Mouse (Mus musculus) CH12.LX (cell line): ENCODE measurements around the gene Itga4. TPM values are rescaled to one million over a fixed set of nuclear protein-coding genes. Genes with fewer than 3 reads are reported as not detected.

Source experiments
- DNase-seq: peaks from one replicate; pipeline ENCODE4 v3.0.0-alpha.2; 2013; ENCODE audit errors: extremely low read depth
- H3K27ac ChIP-seq: 2 replicates; pipeline ENCODE4 v1.5.1; 2012; ENCODE audit warnings: low read depth, mild to moderate bottlenecking, control low read depth, moderate library complexity; ENCODE audit not compliant: insufficient read depth
- H3K27me3 ChIP-seq: replicated peaks from 2 replicates; pipeline ENCODE3; 2012; ENCODE audit warnings: inconsistent platforms
- H3K36me3 ChIP-seq, 2 experiments: replicated peaks in 1 of 2; 2 replicates each; pipeline versions ENCODE3 to v1.6.1; 2012; ENCODE audit warnings: inconsistent platforms in 1 of 2, low read length in 1 of 2, mild to moderate bottlenecking in 1 of 2, mixed read lengths in 1 of 2, moderate library complexity in 1 of 2; ENCODE audit not compliant: control insufficient read depth in 1 of 2, insufficient read depth in 1 of 2
- H3K4me1 ChIP-seq, 2 experiments: 2 replicates each; pipeline ENCODE4 v1.6.1; 2012; ENCODE audit warnings: inconsistent platforms in 1 of 2, moderate library complexity in 1 of 2; ENCODE audit not compliant: insufficient read depth in 2 of 2, control insufficient read depth in 1 of 2
- H3K4me2 ChIP-seq: 2 replicates; pipeline ENCODE4 v1.6.1; 2012; ENCODE audit warnings: low read depth, mild to moderate bottlenecking, control low read depth; ENCODE audit not compliant: poor library complexity, insufficient read depth, severe bottlenecking
- H3K4me3 ChIP-seq, 3 experiments: fragments of 150-350 bp in 1 of 3; sonication (generic) in 1 of 3; replicated peaks in 1 of 3; 2 replicates each; pipeline versions ENCODE3 to v1.5.1; 2011 to 2012; ENCODE audit warnings: low read depth in 2 of 3, low read length in 2 of 3, mild to moderate bottlenecking in 2 of 3, moderate library complexity in 2 of 3, control low read depth in 1 of 3, improper control_type of control experiment in 1 of 3, inconsistent platforms in 1 of 3, mixed read lengths in 1 of 3; ENCODE audit not compliant: poor library complexity in 1 of 3
- H3K79me2 ChIP-seq: replicated peaks from 2 replicates; pipeline ENCODE4 v1.6.1; 2012; ENCODE audit warnings: mild to moderate bottlenecking, moderate library complexity; ENCODE audit not compliant: control insufficient read depth, poor library complexity, insufficient read depth, severe bottlenecking; ENCODE audit errors: extremely low read depth
- H3K9ac ChIP-seq: 2 replicates; pipeline ENCODE4 v1.6.1; 2012; ENCODE audit warnings: low read depth, mild to moderate bottlenecking, control low read depth, moderate library complexity; ENCODE audit not compliant: insufficient read depth
- H3K9me3 ChIP-seq: replicated peaks from 2 replicates; pipeline ENCODE3; 2012; ENCODE audit warnings: low read length, inconsistent platforms, mixed read lengths
- BHLHE40 ChIP-seq: IDR thresholded peaks from 2 replicates; pipeline ENCODE4 v1.6.1; 2011; ENCODE audit warnings: mild to moderate bottlenecking, low read depth, low read length, improper control_type of control experiment
- CHD1 ChIP-seq: IDR thresholded peaks from 2 replicates; pipeline ENCODE4 v1.6.1; 2012; ENCODE audit warnings: low read depth, low read length, improper control_type of control experiment, inconsistent platforms
- CHD2 ChIP-seq: IDR thresholded peaks from 2 replicates; pipeline ENCODE4 v1.6.1; 2011; ENCODE audit warnings: low read length, improper control_type of control experiment
- CTCF ChIP-seq, 2 experiments: IDR thresholded peaks in 1 of 2; conservative IDR thresholded peaks in 1 of 2; 2 replicates each; pipeline ENCODE4 v1.5.1; 2011 to 2012; ENCODE audit warnings: low read depth in 2 of 2, low read length in 2 of 2, improper control_type of control experiment in 1 of 2, inconsistent platforms in 1 of 2, mild to moderate bottlenecking in 1 of 2, moderate library complexity in 1 of 2
- E2F4 ChIP-seq: IDR thresholded peaks from 2 replicates; pipeline ENCODE4 v1.6.1; 2011; ENCODE audit warnings: low read depth, low read length, improper control_type of control experiment; ENCODE audit not compliant: insufficient replicate concordance
- ELF1 ChIP-seq: IDR thresholded peaks from 2 replicates; pipeline ENCODE4 v1.6.1; 2014; ENCODE audit warnings: low read depth, mild to moderate bottlenecking, inconsistent platforms, low read length, improper control_type of control experiment
- EP300 ChIP-seq: IDR thresholded peaks from 2 replicates; pipeline ENCODE4 v1.6.1; 2011; ENCODE audit warnings: low read length, improper control_type of control experiment
- GABPA ChIP-seq: IDR thresholded peaks from 2 replicates; pipeline ENCODE4 v1.6.1; 2012; ENCODE audit warnings: low read depth, low read length, improper control_type of control experiment, inconsistent platforms; ENCODE audit not compliant: insufficient replicate concordance
- HCFC1 ChIP-seq: IDR thresholded peaks from 2 replicates; pipeline ENCODE4 v1.6.1; 2012; ENCODE audit warnings: low read depth, mild to moderate bottlenecking, inconsistent platforms, low read length, improper control_type of control experiment
- JUN ChIP-seq: IDR thresholded peaks from 2 replicates; pipeline ENCODE4 v1.6.1; 2011; ENCODE audit warnings: low read depth, mild to moderate bottlenecking, low read length, improper control_type of control experiment, moderate library complexity; ENCODE audit not compliant: insufficient read depth
- JUND ChIP-seq: conservative IDR thresholded peaks from 2 replicates; pipeline ENCODE4 v1.6.1; 2011; ENCODE audit warnings: low read depth, low read length, improper control_type of control experiment
- KAT2A ChIP-seq: IDR thresholded peaks from 2 replicates; pipeline ENCODE4 v1.6.1; 2012; ENCODE audit warnings: low read length, improper control_type of control experiment, inconsistent platforms; ENCODE audit not compliant: insufficient replicate concordance
- MAFK ChIP-seq: IDR thresholded peaks from 2 replicates; pipeline ENCODE4 v1.6.1; 2011; ENCODE audit warnings: low read length, improper control_type of control experiment; ENCODE audit not compliant: insufficient replicate concordance
- MAX ChIP-seq: IDR thresholded peaks from 2 replicates; pipeline ENCODE4 v1.6.1; 2011; ENCODE audit warnings: low read length, improper control_type of control experiment
- MAZ ChIP-seq: IDR thresholded peaks from 2 replicates; pipeline ENCODE4 v1.6.1; 2012; ENCODE audit warnings: low read depth, mild to moderate bottlenecking, inconsistent platforms, low read length, improper control_type of control experiment, moderate library complexity
- MEF2A ChIP-seq: IDR thresholded peaks from 2 replicates; pipeline ENCODE4 v1.6.1; 2014; ENCODE audit warnings: low read depth, mild to moderate bottlenecking, inconsistent platforms, low read length, improper control_type of control experiment, borderline replicate concordance
- MXI1 ChIP-seq: IDR thresholded peaks from 2 replicates; pipeline ENCODE4 v1.6.1; 2011; ENCODE audit warnings: mild to moderate bottlenecking, low read depth, low read length, improper control_type of control experiment
- MYC ChIP-seq: IDR thresholded peaks from 2 replicates; pipeline ENCODE4 v1.6.1; 2011; ENCODE audit warnings: low read depth, mild to moderate bottlenecking, improper control_type of control experiment, low read length
- NRF1 ChIP-seq: IDR thresholded peaks from 2 replicates; pipeline ENCODE4 v1.6.1; 2014; ENCODE audit warnings: low read depth, mild to moderate bottlenecking, inconsistent platforms, low read length, improper control_type of control experiment, moderate library complexity
- PAX5 ChIP-seq: IDR thresholded peaks from 2 replicates; pipeline ENCODE4 v1.6.1; 2012; ENCODE audit warnings: low read length, inconsistent platforms, mixed read lengths
- POLR2A ChIP-seq: IDR thresholded peaks from 2 replicates; pipeline ENCODE4 v1.6.1; 2011; ENCODE audit warnings: low read depth, mild to moderate bottlenecking, improper control_type of control experiment, low read length
- POLR2AphosphoS2 ChIP-seq: IDR thresholded peaks from 2 replicates; pipeline ENCODE4 v1.6.1; 2011; ENCODE audit warnings: low read depth, low read length, improper control_type of control experiment
- RAD21 ChIP-seq: IDR thresholded peaks from 2 replicates; pipeline ENCODE4 v1.6.1; 2011; ENCODE audit warnings: low read depth, mild to moderate bottlenecking, low read length, improper control_type of control experiment, moderate library complexity
- SIN3A ChIP-seq: IDR thresholded peaks from 2 replicates; pipeline ENCODE4 v1.6.1; 2012; ENCODE audit warnings: low read length, improper control_type of control experiment, inconsistent platforms
- SMC3 ChIP-seq: IDR thresholded peaks from 2 replicates; pipeline ENCODE4 v1.6.1; 2011; ENCODE audit warnings: low read depth, low read length, improper control_type of control experiment
- TBP ChIP-seq: conservative IDR thresholded peaks from 2 replicates; pipeline ENCODE4 v1.6.1; 2011; ENCODE audit warnings: low read depth, low read length, improper control_type of control experiment
- UBTF ChIP-seq: IDR thresholded peaks from 2 replicates; pipeline ENCODE4 v1.6.1; 2012; ENCODE audit warnings: low read depth, mild to moderate bottlenecking, inconsistent platforms, low read length, improper control_type of control experiment, moderate library complexity
- USF2 ChIP-seq: conservative IDR thresholded peaks from 2 replicates; pipeline ENCODE4 v1.6.1; 2011; ENCODE audit warnings: low read depth, low read length, improper control_type of control experiment
- ZC3H11A ChIP-seq: IDR thresholded peaks from 2 replicates; pipeline ENCODE4 v1.6.1; 2012; ENCODE audit warnings: low read depth, mild to moderate bottlenecking, inconsistent platforms, low read length, improper control_type of control experiment
- ZKSCAN1 ChIP-seq: IDR thresholded peaks from 2 replicates; pipeline ENCODE4 v1.6.1; 2012; ENCODE audit warnings: low read depth, inconsistent platforms, low read length, improper control_type of control experiment, borderline replicate concordance
- ZMIZ1 ChIP-seq: IDR thresholded peaks from 2 replicates; pipeline ENCODE4 v1.6.1; 2012; ENCODE audit warnings: low read depth, mild to moderate bottlenecking, inconsistent platforms, low read length, improper control_type of control experiment
- ZNF384 ChIP-seq: IDR thresholded peaks from 2 replicates; pipeline ENCODE4 v1.6.1; 2012; ENCODE audit warnings: low read depth, low read length, improper control_type of control experiment, inconsistent platforms
- dilution Hi-C: fragments of 300-500 bp; cut with MboI; formaldehyde crosslinking; loops from 2 replicates; pipeline ENCODE4 v1.14.3; 2020; ENCODE audit warnings: low sequenced_read_pairs; ENCODE audit not compliant: extremely low pct_unique_long_range_greater_than_20kb, extremely low pct_ligation_motif_present
- in situ Hi-C: fragments of 300-500 bp; cut with MboI; formaldehyde crosslinking; loops from 3 replicates; pipeline ENCODE4 v1.14.3; 2019; ENCODE audit warnings: low sequenced_read_pairs, low pct_ligation_motif_present, low pct_unique_long_range_greater_than_20kb, mixed read lengths
- polyA plus RNA-seq: library from polyadenylated mRNA; unstranded; fragments of >175 nt; gene quantifications from 2 replicates; pipeline ENCODE4 v1.2.1, GENCODE M21; 2012; ENCODE audit warnings: low read depth; ENCODE audit not compliant: insufficient read length
- total RNA-seq, 2 experiments: library from RNA; depleted of rRNA; stranded (reverse); fragments of 300-350 nt in 1 of 2; fragments of >200 nt in 1 of 2; gene quantifications; 2 replicates each; pipeline ENCODE4 v1.2.3; 2012 to 2014

The Itga4 gene
- total and polyA plus RNA-seq, 3 experiments, result 51.2 to 79.3 (median 54.3) TPM

GRCm38 (mm10) chr2:79370711-79371312 is 115.6 kb downstream of the Itga4 start (continued):
- no peak for TF ChIP-seq ZC3H11A
- no peak for TF ChIP-seq JUN
- peak; percentile 66; the same call in 1 of the 2 replicates for TF ChIP-seq KAT2A
- TF ChIP-seq ZKSCAN1, result no peak
- peak; percentile 42; the same call in 1 of the 2 replicates for TF ChIP-seq NRF1
- no peak for TF ChIP-seq UBTF
- peak; percentile 91 for TF ChIP-seq ZMIZ1
- peak; percentile 82 for TF ChIP-seq MXI1
- TF ChIP-seq MAX, result peak; percentile 75; the same call in 1 of the 2 replicates
- peak; percentile 97 for TF ChIP-seq SIN3A
- 0 out of 2 replicates have a peak, but pooled peaks have one; percentile 14 for TF ChIP-seq MAFK
- peak; percentile 72 for TF ChIP-seq MAZ
- peak; percentile 39; the same call in 1 of the 2 replicates for TF ChIP-seq MEF2A

- dilution Hi-C loops, result no loop called here
- no peaks in the 10 kb centered on the region for H3K9me3 ChIP-seq
- peaks cover 4 to 30% of the 10 kb centered on the region in 2 experiments; a peak in 3 of 4 replicates for H3K4me1 ChIP-seq
- H3K4me2 ChIP-seq, result peak overlapping the region; percentile 99
- DNase-seq, result peak; percentile 29
- in situ Hi-C loops, result loop anchor here (5.0 to 25.0 kb wide), 4 partner anchors 126 to 409 kb away; partner anchors contain the start of gene Itprid2
- H3K79me2 ChIP-seq, result peaks cover 11% of the 10 kb centered on the region
- H3K36me3 ChIP-seq, result peaks cover 11 to 18% of the 10 kb centered on the region in 2 experiments
- H3K27ac ChIP-seq, result peak overlapping the region; percentile 84
- H3K4me3 ChIP-seq, result peak overlapping the region; percentile 61 to 85 (median 62)
- peak overlapping the region; percentile 100 for H3K9ac ChIP-seq
- no peaks in the 10 kb centered on the region for H3K27me3 ChIP-seq
- TF ChIP-seq ZC3H11A (no peak), TBP (no peak; the same call in 1 of the 2 replicates), MEF2A (peak; percentile 46; the same call in 1 of the 2 replicates), JUN (no peak), ELF1 (no peak), MYC (0 out of 2 replicates have a peak, but pooled peaks have one; percentile 49), PAX5 (no peak), KAT2A (no peak), USF2 (no peak), POLR2AphosphoS2 (no peak), EP300 (peak; percentile 35; the same call in 1 of the 2 replicates), NRF1 (no peak), GABPA (no peak), ZKSCAN1 (no peak), SIN3A (no peak), CHD1 (no peak; the same call in 1 of the 2 replicates), POLR2A (no peak), ZNF384 (peak; percentile 71), MAZ (no peak), MAFK (no peak), SMC3 (no peak), ZMIZ1 (no peak), RAD21 (no peak), HCFC1 (0 out of 2 replicates have a peak, but pooled peaks have one; percentile 14), JUND (no peak), UBTF (no peak), CTCF (conservative IDR thresholded peaks at IDR 0.05 in 1 of 2, IDR thresholded peaks at IDR 0.05 in 1 of 2; ENCODE audit: low read depth in 2 of 2, low read length in 2 of 2) (no peak), BHLHE40 (no peak), E2F4 (no peak), CHD2 (no peak)
Measured at GRCm38 (mm10) chr2:79371326-79372153, 116.3 kb downstream of the Itga4 start.
